Mouse (Mus musculus) forebrain, embryonic 15.5 days (tissue): ENCODE data around the gene Stard13. TPM values are rescaled to one million over a fixed set of nuclear protein-coding genes. Genes with fewer than 3 reads are reported as not detected.

ENCODE experiments used
- ATAC-seq: fragments of 200-750 bp; cut with Nextera tagmentation; replicated peaks from 2 replicates; pipeline ENCODE4 v1.8.0; 2017; ENCODE audit warnings: mild to moderate bottlenecking, moderate TSS enrichment, moderate library complexity
- H3K27ac ChIP-seq: fragments of 300-500 bp; sonication (generic); replicated peaks from 2 replicates; pipeline ENCODE4 v1.5.1; 2015; ENCODE audit warnings: mild to moderate bottlenecking, inconsistent platforms
- H3K27me3 ChIP-seq: fragments of 300-500 bp; sonication (generic); 2 replicates; pipeline ENCODE4 v1.6.1; 2015; ENCODE audit warnings: inconsistent platforms
- H3K36me3 ChIP-seq: fragments of 300-500 bp; sonication (generic); 2 replicates; pipeline ENCODE4 v1.6.1; 2015; ENCODE audit warnings: mild to moderate bottlenecking, inconsistent platforms
- H3K4me1 ChIP-seq: fragments of 300-500 bp; sonication (generic); 2 replicates; pipeline ENCODE4 v1.6.1; 2015; ENCODE audit warnings: inconsistent platforms
- H3K4me2 ChIP-seq: fragments of 300-500 bp; sonication (generic); replicated peaks from 2 replicates; pipeline ENCODE4 v1.6.1; 2015; ENCODE audit warnings: mild to moderate bottlenecking, inconsistent platforms
- H3K4me3 ChIP-seq: fragments of 300-500 bp; sonication (generic); 2 replicates; pipeline ENCODE4 v1.5.1; 2015; ENCODE audit warnings: mild to moderate bottlenecking, inconsistent platforms
- H3K9ac ChIP-seq: fragments of 300-500 bp; sonication (generic); replicated peaks from 2 replicates; pipeline ENCODE4 v1.6.1; 2015; ENCODE audit warnings: mild to moderate bottlenecking, inconsistent platforms
- H3K9me3 ChIP-seq: fragments of 300-500 bp; sonication (generic); 2 replicates; pipeline ENCODE4 v1.6.1; 2016; ENCODE audit warnings: inconsistent platforms
- WGBS: fragments of 180-500 bp; shearing (Covaris S2); methylation state at CpG from one replicate; pipeline ENCODE4 v1.1.7; 2015; ENCODE audit warnings: mixed read lengths; 5-methylcytosine and 5-hydroxymethylcytosine counted together
- polyA plus RNA-seq: library from polyadenylated mRNA; unstranded; fragments of >200 nt; fragmentation: Nextera tagmentation; extraction: Ambion mirVana; gene quantifications from 2 replicates; pipeline ENCODE4 v1.2.1, GENCODE M21; 2015

The Stard13 gene
- polyA plus RNA-seq, 1 experiment from 2014 or later = 4.0 TPM

- peak; percentile 93 for ATAC-seq
- Histone ChIP-seq H3K27me3 (no peaks in the 10 kb centered on the region), H3K4me2 (peak overlapping the region; percentile 94), H3K4me3 (peak overlapping the region; percentile 50), H3K9ac (peak overlapping the region; percentile 50), H3K4me1 (peaks cover 9% of the 10 kb centered on the region), H3K27ac (no peak overlapping the region), H3K9me3 (no peaks in the 10 kb centered on the region), H3K36me3 (no peaks in the 10 kb centered on the region)
- WGBS = 3% methylated on average over 27 of the region's 27 CpGs
These were observed 43.8 kb downstream of the Stard13 start for GRCm38 (mm10) chr5:151189789-151190378.

- no peak for ATAC-seq
- no peaks in the 10 kb centered on the region for H3K36me3 ChIP-seq
- H3K9ac ChIP-seq = peak overlapping the region; percentile 50; the same call in 1 of the 2 replicates
- H3K4me3 ChIP-seq = peak overlapping the region; percentile 50
- H3K4me1 ChIP-seq = peaks cover 9% of the 10 kb centered on the region
- H3K4me2 ChIP-seq = peak overlapping the region; percentile 94
- no peaks in the 10 kb centered on the region for H3K27me3 ChIP-seq
- H3K27ac ChIP-seq = no peak overlapping the region
- whole genome bisulfite sequencing = 38% methylated on average over 3 of the region's 3 CpGs
- no peaks in the 10 kb centered on the region for H3K9me3 ChIP-seq
These were observed 44.3 kb downstream of the Stard13 start for GRCm38 (mm10) chr5:151189321-151189720.

GRCm38 (mm10) chr5:151188659-151189058, 45.0 kb downstream of the Stard13 start:
- Histone ChIP-seq H3K4me3 (no peak overlapping the region), H3K27ac (no peak overlapping the region), H3K9me3 (no peaks in the 10 kb centered on the region), H3K27me3 (no peaks in the 10 kb centered on the region), H3K36me3 (no peaks in the 10 kb centered on the region), H3K4me2 (no peak overlapping the region), H3K9ac (no peak overlapping the region), H3K4me1 (peaks cover 9% of the 10 kb centered on the region)
- no peak for ATAC-seq
- WGBS = 74% methylated on average over 6 of the region's 6 CpGs

GRCm38 (mm10) chr5:151187336-151187735, 46.3 kb downstream of the Stard13 start:
- Histone ChIP-seq H3K36me3 (no peaks in the 10 kb centered on the region), H3K27ac (no peak overlapping the region), H3K4me2 (no peak overlapping the region), H3K27me3 (no peaks in the 10 kb centered on the region), H3K4me3 (no peak overlapping the region), H3K9ac (no peak overlapping the region), H3K9me3 (no peaks in the 10 kb centered on the region), H3K4me1 (peaks cover 9% of the 10 kb centered on the region)
- no peak for ATAC-seq
- 68% methylated on average over 11 of the region's 11 CpGs for WGBS

GRCm38 (mm10) chr5:151185286-151185856, 48.3 kb downstream of the Stard13 start:
- no peaks in the 10 kb centered on the region for H3K36me3 ChIP-seq
- H3K4me1 ChIP-seq = peaks cover 9% of the 10 kb centered on the region
- H3K9me3 ChIP-seq = no peaks in the 10 kb centered on the region
- H3K27ac ChIP-seq = no peak overlapping the region
- no peak overlapping the region for H3K4me2 ChIP-seq
- WGBS = 72% methylated on average over 8 of the region's 8 CpGs
- H3K9ac ChIP-seq = no peak overlapping the region
- no peak for ATAC-seq
- H3K4me3 ChIP-seq = no peak overlapping the region
- H3K27me3 ChIP-seq = no peaks in the 10 kb centered on the region

- Histone ChIP-seq H3K9me3 (no peaks in the 10 kb centered on the region), H3K36me3 (no peaks in the 10 kb centered on the region), H3K4me1 (no peaks in the 10 kb centered on the region), H3K27ac (no peak overlapping the region), H3K27me3 (no peaks in the 10 kb centered on the region), H3K4me3 (no peak overlapping the region), H3K4me2 (no peak overlapping the region), H3K9ac (no peak overlapping the region)
- no peak for ATAC-seq
- WGBS = 91% methylated on average over 11 of the region's 11 CpGs
These were observed 49.9 kb downstream of the Stard13 start for GRCm38 (mm10) chr5:151183656-151184240.

GRCm38 (mm10) chr5:151181288-151181687, 52.3 kb downstream of the Stard13 start:
- no peak overlapping the region for H3K4me3 ChIP-seq
- no peak overlapping the region for H3K4me2 ChIP-seq
- no peaks in the 10 kb centered on the region for H3K27me3 ChIP-seq
- no peaks in the 10 kb centered on the region for H3K36me3 ChIP-seq
- no peak for ATAC-seq
- no peaks in the 10 kb centered on the region for H3K4me1 ChIP-seq
- no peaks in the 10 kb centered on the region for H3K9me3 ChIP-seq
- no peak overlapping the region for H3K9ac ChIP-seq
- WGBS = 92% methylated on average over 8 of the region's 8 CpGs
- no peak overlapping the region for H3K27ac ChIP-seq

GRCm38 (mm10) chr5:151180176-151180785, 53.4 kb downstream of the Stard13 start:
- 90% methylated on average over 9 of the region's 9 CpGs for WGBS
- Histone ChIP-seq H3K27ac (no peak overlapping the region), H3K9me3 (no peaks in the 10 kb centered on the region), H3K9ac (no peak overlapping the region), H3K36me3 (no peaks in the 10 kb centered on the region), H3K4me2 (no peak overlapping the region), H3K4me3 (no peak overlapping the region), H3K27me3 (no peaks in the 10 kb centered on the region), H3K4me1 (no peaks in the 10 kb centered on the region)
- ATAC-seq = no peak

- H3K9ac ChIP-seq = no peak overlapping the region
- no peak overlapping the region for H3K4me2 ChIP-seq
- no peaks in the 10 kb centered on the region for H3K9me3 ChIP-seq
- no peaks in the 10 kb centered on the region for H3K36me3 ChIP-seq
- 89% methylated on average over 3 of the region's 3 CpGs for WGBS
- H3K27me3 ChIP-seq = no peaks in the 10 kb centered on the region
- no peak overlapping the region for H3K4me3 ChIP-seq
- ATAC-seq = no peak
- no peaks in the 10 kb centered on the region for H3K4me1 ChIP-seq
- H3K27ac ChIP-seq = no peak overlapping the region
These were observed 56.5 kb downstream of the Stard13 start for GRCm38 (mm10) chr5:151177171-151177570.

- Histone ChIP-seq H3K9me3 (no peaks in the 10 kb centered on the region), H3K9ac (no peak overlapping the region), H3K4me1 (no peaks in the 10 kb centered on the region), H3K27me3 (no peaks in the 10 kb centered on the region), H3K36me3 (no peaks in the 10 kb centered on the region), H3K4me3 (no peak overlapping the region), H3K4me2 (no peak overlapping the region), H3K27ac (no peak overlapping the region)
- 77% methylated on average over 4 of the region's 4 CpGs for WGBS
- ATAC-seq = no peak
These were observed 57.7 kb downstream of the Stard13 start for GRCm38 (mm10) chr5:151175897-151176313.

- ATAC-seq = no peak
- no peaks in the 10 kb centered on the region for H3K27me3 ChIP-seq
- no peaks in the 10 kb centered on the region for H3K9me3 ChIP-seq
- H3K4me2 ChIP-seq = no peak overlapping the region
- 74% methylated on average over 7 of the region's 7 CpGs for WGBS
- no peaks in the 10 kb centered on the region for H3K36me3 ChIP-seq
- H3K27ac ChIP-seq = no peak overlapping the region
- no peak overlapping the region for H3K4me3 ChIP-seq
- no peak overlapping the region for H3K9ac ChIP-seq
- no peaks in the 10 kb centered on the region for H3K4me1 ChIP-seq
These were observed 58.9 kb downstream of the Stard13 start for GRCm38 (mm10) chr5:151174485-151175460.
